Mouse (Mus musculus) MEL-GATA-1-ER (cell line): ENCODE measurements around the gene Kmo.

ENCODE experiments used
- DNase-seq: peaks from one replicate; pipeline ENCODE4 v3.0.0-alpha.2; 2012; ENCODE audit warnings: low read depth; ENCODE audit errors: extremely low read depth

The Kmo gene

GRCm38 (mm10) chr1:175631721-175632221 is 11.6 kb downstream of the Kmo start:
- DNase-seq: peak; percentile 41

- DNase-seq: no peak
These were observed 12.3 kb downstream of the Kmo start for GRCm38 (mm10) chr1:175632470-175632869.

GRCm38 (mm10) chr1:175637677-175638076 is 17.5 kb downstream of the Kmo start:
- DNase-seq: no peak

- no peak for DNase-seq
These were observed 18.9 kb downstream of the Kmo start for GRCm38 (mm10) chr1:175639072-175639471.

GRCm38 (mm10) chr1:175640435-175641150 is 20.4 kb downstream of the Kmo start:
- DNase-seq: no peak

GRCm38 (mm10) chr1:175643496-175644265 is 23.5 kb downstream of the Kmo start:
- DNase-seq: no peak

- no peak for DNase-seq
These were observed 26.8 kb downstream of the Kmo start for GRCm38 (mm10) chr1:175646952-175647351.

- DNase-seq: no peak
These were observed 28.4 kb downstream of the Kmo start for GRCm38 (mm10) chr1:175648615-175649014.

- DNase-seq: no peak
These were observed 39.7 kb downstream of the Kmo start for GRCm38 (mm10) chr1:175659900-175660299.

- no peak for DNase-seq
These were observed 48.7 kb downstream of the Kmo start for GRCm38 (mm10) chr1:175668666-175669405.

- DNase-seq: no peak
These were observed 49.3 kb downstream of the Kmo start for GRCm38 (mm10) chr1:175669456-175669855.

- DNase-seq: no peak
These were observed 49.9 kb downstream of the Kmo start for GRCm38 (mm10) chr1:175670042-175670441.

GRCm38 (mm10) chr1:175671626-175672025 is 51.4 kb downstream of the Kmo start:
- DNase-seq: no peak

- no peak for DNase-seq
These were observed 53.6 kb downstream of the Kmo start for GRCm38 (mm10) chr1:175673563-175674325.

GRCm38 (mm10) chr1:175675116-175675515 is 54.9 kb downstream of the Kmo start:
- no peak for DNase-seq

- DNase-seq: no peak
These were observed 57.3 kb downstream of the Kmo start for GRCm38 (mm10) chr1:175677459-175677858.

GRCm38 (mm10) chr1:175680995-175681394 is 60.8 kb downstream of the Kmo start:
- no peak for DNase-seq

- no peak for DNase-seq
These were observed 71.6 kb downstream of the Kmo start for GRCm38 (mm10) chr1:175691686-175692245.

GRCm38 (mm10) chr1:175692246-175692996 is 72.2 kb downstream of the Kmo start, which contains the start of the genes Opn3 and Chml:
Gene Opn3 (minus strand): TSS chr1:175692776.
Gene Chml (minus strand): TSS chr1:175692901.
- DNase-seq: peak; percentile 93

- DNase-seq: no peak
These were observed 72.8 kb downstream of the Kmo start for GRCm38 (mm10) chr1:175692997-175693361.
